Mouse (Mus musculus) mouse trophoblast stem cell (cell line): Measurements from ENCODE around the gene Atg9a.
"Not testable (repeated sequence)": the region's sequence is repeated elsewhere in the genome, so short reads cannot be mapped to it uniquely, and the experiment has no call there.

ENCODE experiments used
- in situ Hi-C, 2 experiments: fragments of 300-500 bp; cut with MseI, MboI; formaldehyde crosslinking; loops; 2 replicates in 1 of 2; 3 replicates in 1 of 2; pipeline ENCODE4 v1.15.1; 2025

Gene Atg9a

DNA sequence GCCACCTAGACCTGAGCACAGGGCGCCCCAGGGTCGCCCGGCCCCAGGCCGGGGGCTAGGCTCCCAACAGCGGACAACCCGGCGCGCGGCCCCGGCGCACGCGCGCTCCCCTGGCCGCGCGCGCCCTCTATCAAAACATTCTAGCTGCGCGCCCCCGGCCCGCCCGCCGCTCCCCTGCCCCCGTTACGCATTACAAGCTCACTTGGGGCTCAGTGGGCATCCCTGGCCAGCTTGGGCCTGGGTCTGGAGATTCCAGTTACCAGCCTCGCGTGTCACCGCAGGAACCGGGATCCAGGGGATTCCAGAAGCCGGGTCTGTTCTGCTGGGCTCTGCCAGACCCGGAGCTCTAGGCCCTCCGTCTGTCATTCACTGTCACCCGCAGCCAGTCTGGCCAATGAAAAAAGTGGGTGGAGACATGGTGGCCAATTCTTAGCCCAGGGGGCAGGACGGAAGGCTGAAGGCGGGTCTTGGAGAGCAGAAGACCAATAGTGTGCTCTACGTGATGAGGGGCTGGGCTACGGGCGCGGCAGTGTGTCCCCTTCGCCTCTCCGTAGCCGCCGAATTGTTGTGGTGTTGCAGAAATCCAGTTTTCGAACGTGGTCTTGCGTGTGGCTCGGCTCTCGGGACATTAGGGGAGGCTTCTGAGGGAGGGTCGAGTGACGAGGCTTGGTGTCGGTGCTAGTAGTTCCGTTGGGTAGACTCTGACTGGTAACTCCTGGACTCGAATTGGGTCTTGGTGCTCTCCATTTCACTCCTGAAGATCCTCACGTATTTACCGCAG, at the start of gene Atg9a, which contains the start of gene Ankzf1:
TSS of gene Atg9a (minus strand) at position 575 of the 781 bp plus-strand sequence.
TSS of gene Ankzf1 (plus strand) at position 530 of the 781 bp plus-strand sequence.
- in situ Hi-C loops, result no loop called here

DNA sequence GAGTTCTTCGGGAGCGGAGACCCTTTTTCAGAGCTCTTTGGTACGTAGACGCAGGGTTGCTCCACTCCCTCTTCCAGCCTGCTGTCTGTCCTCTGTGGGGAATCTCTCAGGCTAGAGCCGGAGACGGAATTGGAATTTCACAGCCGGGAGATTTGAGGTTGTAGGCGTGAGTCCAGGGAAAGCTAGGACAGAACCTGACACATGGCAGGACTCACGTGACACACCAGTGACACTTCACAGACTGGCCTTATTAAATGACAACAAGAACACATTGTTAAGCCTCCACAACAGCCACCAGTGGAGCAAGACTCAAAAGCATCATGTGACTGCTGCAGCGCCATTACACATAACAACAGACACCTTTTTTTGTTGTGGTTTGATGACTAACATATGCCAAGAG, 47.6 kb upstream of the Atg9a start:
- in situ Hi-C loops, result no loop called here

DNA sequence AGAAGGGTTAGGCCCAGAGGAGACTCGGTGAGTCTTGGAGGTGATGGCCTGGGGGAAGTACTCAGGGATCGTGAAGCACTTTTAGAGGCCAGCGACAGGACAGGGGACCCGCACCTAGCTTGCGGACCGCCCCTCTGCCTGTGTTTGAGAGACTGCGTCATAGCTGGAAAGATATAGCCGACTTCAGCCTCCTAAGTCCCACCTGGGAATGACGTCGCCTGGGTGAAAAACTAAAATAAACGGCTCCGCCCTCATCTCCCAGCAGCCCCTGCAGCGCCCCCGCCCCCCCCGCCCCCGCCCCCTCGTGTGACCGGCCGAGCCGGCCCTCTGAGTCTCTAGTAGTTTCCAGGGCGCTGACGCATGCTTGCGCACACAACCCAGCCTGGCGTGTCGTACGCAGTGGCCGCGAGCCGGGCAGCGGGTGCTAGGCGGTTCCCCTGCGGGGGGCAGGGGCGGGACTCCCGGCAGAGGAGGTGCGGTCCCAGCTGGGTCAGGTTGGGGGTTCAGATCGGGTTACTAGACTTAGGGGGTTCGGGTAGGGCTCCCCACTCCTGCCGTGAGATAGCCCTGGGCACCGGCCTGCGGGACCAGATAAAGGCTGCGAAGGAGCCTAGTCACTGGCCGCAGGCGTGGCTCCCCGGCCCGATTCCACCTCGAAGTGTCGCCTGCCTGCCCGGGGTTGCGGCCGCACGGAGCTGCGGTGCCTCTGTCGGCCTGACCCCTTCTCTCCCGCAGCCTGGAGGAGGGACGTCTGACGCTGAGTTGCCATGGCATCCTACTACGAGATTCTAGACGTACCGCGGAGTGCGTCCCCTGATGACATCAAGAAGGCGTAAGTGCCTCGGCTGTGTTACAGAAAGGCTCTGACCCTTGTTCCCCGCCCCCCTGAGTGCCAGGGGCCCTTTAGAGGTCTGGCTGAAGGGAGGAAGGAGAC, 44.4 kb upstream of the Atg9a start, which contains the start of gene Dnajb2:
TSS of gene Dnajb2 (plus strand) at position 290 of the 934 bp plus-strand sequence.
- in situ Hi-C loops, result no loop called here

DNA sequence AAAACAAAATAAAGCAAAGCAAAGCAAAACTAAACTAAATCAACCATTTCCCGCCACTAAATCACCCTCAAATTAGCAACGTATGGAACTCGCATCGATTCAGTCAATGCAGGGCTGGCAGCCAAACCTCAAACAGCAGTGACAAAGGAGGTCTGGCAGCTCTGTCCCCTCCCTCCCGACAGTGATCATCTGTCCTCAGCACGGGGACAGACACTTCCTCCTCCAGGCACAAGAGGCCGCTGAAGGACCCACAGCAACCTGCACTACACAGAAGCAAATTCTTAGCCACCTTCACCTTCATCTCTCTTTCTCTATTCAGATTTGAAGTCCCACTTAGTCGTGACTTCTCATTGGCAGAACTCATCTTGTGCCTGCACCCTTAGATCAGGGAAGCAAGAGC, 42.6 kb upstream of the Atg9a start:
- in situ Hi-C loops, result no loop called here

DNA sequence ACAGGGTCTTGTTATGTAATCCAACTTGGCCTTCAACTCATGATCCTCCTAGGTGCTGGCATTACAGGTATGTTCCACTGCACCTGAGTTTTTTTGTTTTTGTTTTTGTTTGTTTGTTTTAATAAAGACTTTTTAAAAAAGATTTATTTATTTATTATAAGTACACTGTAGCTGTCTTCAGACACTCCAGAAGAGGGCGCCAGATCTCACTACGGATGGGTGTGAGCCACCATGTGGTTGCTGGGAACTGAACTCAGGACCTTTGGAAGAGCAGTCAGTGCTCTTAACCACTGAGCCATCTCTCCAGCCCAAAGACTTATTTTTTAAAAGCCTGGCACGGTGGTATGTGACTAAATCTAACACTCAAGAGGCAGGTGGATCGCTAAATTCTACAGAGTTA, 40.5 kb upstream of the Atg9a start:
- in situ Hi-C loops, result not testable (repeated sequence)

DNA sequence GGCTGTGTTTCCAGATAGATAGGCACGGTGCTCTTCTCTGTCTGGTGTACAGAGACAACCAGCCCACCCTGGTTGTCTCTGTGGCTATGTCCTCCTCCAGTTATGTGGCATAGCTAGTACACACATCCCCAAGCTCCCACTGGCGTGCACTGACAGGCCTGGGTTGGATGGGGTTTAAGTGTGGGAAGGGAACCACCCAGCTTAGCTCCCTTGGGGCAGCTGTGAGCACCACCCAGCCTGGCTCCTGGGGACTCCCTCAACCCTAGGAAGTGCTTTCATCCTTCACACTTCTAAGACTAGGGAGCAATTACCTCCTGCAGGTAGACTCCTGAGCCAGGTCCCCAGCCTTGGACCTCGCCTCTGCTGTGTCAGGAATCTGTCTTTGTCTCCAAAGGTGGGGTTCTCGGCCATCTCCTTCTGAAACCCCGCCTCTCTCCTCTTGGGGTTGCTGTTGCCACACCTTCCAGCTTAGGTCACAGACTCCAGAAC, 39.7 kb upstream of the Atg9a start, which contains the start of gene A630095N17Rik:
TSS of gene A630095N17Rik (minus strand) at position 439 of the 489 bp plus-strand sequence.
- in situ Hi-C loops, result no loop called here

DNA sequence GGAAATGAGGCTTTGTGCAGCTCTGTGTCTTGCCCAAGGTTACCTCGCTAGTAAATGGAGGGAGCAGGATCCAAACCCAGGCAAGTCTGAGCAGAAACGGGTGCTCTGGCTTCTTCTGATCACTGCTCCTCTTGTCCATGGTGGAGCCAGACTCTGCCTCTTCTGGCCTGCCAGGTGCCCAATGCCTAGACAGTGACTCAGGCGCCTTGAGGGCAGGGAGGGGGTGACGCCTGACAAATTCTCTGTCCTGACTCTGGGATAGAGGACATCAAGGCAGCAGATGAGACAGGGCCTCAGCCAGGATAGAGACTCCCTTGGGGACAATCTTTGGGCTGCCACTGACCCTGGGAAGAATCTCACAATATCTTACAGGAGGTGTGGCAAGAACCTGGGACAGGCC, 39.2 kb upstream of the Atg9a start:
- in situ Hi-C loops, result no loop called here

DNA sequence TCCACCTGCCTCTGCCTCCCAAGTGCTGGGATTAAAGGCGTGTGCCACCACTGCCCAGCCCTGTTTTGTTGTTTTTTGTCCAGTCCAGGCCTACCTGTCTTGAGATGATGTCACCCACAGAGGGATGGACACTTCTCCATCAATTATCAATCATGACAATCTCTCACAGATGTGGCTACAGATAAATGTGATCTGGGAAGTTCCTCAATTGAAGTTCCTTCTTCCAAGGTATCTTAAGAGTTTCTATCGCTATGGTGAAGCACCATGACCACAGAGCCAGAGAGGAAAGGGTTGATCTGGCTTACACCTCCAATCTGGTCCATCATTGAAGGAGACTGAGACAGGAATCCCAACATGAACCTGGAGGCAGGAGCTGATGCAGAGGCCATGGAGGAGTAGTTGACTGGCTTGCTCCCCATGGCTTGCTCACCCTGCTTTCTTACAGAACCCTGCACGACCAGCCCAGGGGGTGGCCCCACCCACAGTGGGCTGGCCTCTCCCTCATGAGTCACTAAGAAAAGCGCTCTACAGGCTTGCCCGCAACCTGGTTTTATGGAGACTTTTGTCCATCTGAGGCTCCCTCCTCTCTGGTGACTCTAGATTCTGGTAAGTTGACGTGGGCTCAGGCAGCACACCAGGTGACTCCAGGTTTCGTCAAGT, 38.5 kb upstream of the Atg9a start:
- in situ Hi-C loops, result no loop called here

DNA sequence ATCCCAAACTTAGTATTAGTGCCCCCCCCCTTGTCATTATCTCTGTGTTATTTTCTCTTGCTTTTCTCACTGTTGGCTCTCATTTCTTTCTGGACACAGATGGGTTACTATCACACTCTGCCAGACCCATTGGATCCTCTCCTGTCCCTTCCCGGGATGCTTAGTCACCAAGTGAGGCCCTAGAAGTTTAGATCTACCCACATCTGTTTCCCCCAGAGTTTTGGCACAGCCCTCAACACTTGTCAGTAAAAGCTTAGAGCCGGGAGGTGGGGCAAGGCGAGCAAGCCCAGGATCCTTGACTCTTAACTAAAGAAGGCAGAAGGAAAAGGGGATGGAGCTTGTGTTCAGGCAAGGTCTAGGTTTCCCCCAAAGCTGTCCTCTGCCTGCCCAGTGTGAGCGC, 37.2 kb upstream of the Atg9a start:
- in situ Hi-C loops, result no loop called here

DNA sequence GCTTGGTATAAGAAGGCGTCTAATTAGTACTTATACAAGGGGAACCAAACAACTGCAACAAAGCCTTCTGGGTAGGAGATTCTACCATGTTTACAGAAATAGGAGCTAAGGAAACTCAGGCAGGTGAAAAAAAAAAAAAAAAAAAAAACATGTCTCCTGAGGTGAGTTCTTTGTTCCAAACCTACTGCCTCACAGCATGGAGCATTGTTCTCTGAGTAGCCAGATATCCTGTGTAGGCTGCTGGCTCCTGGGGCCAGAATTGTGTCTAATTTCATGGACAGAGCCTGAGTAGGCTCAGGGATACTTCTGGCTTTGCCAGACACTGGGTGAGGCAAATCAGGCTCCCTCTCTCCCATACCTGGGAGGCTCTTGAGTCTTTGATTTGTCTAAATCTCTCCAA, 35.7 kb upstream of the Atg9a start:
- in situ Hi-C loops, result no loop called here

DNA sequence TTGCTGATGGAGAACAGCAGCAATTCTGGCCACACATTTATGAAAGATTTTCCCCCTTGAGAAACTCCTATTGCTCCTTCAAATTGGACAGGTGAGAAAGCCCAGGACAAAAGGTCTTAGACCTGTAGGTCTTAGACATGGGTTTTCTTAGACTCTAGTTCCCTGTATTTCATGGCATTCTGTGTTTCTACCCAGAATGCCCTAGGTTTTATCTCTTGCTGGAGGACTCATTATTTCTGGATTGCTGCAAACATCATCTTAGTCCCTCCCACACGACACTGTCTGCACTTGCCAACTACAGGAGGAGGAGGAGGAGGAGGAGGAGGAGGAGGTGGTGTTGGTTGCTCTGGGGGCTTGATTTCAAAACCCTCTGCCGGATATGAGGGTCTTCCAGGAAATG, 34.1 kb upstream of the Atg9a start:
- in situ Hi-C loops, result no loop called here

DNA sequence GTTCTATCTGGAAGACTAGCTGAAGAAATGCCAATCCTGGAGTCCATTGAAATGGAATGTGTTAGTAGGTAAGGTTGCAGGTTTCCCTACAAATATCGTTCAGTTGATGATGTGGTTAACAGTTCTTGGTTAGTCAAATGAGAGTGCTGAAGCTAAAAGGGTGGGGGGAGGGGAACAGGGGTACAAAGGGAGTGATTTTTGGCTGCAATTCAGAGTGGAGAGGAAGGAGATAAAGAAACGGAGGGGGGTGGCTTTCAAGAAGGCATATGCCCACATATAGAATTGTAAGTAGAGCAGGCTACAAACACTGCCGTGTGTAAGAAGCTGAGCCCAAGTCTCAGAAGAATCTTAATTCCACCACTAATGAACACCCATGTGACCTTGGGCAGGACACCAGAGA, 33.5 kb upstream of the Atg9a start:
- in situ Hi-C loops, result no loop called here

DNA sequence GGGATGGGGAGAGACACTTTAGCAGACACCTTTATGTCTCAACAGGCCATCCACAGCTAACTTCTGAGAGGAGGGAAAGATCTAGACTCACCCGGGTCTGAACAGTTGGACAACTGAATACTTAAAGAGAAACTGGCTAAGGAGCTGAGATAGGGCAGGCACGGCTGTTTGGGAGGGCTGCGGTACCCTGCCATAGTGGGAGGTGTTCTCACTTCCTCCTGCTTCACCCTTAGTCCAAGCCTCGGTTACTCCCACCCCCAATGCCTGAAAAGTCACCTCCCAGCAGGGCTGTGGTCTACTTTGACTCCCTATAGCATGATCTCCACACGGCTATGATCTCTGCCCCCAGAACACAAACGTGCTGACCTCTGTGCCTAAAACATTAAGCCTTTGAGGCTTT, 31.5 kb upstream of the Atg9a start:
- in situ Hi-C loops, result no loop called here

DNA sequence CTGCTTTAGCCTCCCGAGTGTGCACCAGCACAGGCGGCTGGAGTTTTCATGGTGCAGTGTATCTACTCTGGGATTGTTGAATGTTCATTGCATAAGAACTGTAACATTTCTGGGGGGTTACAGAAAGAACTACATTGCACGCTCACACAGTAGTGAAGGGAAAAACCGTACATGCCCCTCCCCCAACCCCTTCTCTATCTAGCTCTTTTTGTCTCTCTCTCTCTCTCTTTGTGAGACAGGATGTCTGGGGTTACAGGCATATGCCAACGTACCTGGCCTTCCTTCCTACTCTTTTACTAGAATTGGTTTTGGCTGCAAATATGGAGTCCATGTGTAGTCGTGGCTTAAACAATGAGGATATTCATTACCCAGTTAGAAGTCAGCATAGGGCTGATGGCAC, 30.9 kb upstream of the Atg9a start:
- in situ Hi-C loops, result no loop called here

DNA sequence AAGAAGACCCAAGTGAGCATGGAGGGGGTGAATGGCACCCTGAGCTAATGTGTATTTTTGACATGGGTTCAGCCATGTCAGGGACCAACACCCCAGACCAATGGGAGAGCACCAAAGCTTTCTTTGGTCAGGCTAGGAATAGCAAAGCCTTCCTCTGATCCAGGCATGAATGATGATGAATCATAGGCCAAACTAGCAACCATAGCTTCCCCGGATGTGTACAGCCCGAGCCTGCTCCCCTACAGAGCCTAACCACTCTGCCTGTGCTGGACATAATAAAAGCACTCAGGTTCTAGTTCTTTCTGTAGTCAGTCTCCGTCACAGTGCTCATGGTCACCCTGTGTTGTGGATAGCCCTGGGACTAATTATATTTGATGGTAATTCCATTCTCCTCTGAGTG, 29.5 kb upstream of the Atg9a start:
- in situ Hi-C loops, result no loop called here

DNA sequence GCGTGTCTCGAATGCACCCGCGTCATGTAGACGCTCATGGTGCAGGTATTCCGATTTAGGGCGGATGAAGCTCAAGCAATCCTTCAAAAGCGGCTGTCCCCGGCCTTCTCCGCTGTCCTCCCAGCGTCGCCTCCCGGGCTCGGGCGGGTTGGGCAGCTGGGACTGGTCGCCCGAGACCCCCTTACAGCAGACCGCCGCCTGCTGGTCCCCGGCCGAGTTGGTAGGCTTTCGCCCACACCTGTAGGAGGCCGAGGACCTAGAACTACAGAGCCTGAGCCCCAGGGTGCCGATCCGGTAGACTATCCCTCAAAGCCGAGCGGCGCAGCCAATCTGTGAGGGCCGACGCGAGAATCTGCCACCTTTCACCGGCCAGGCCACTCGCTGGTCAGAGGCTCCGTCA, 27.5 kb upstream of the Atg9a start, which contains the start of gene Tuba4a:
TSS of gene Tuba4a (minus strand) at position 335 of the 400 bp plus-strand sequence.
- in situ Hi-C loops, result no loop called here

DNA sequence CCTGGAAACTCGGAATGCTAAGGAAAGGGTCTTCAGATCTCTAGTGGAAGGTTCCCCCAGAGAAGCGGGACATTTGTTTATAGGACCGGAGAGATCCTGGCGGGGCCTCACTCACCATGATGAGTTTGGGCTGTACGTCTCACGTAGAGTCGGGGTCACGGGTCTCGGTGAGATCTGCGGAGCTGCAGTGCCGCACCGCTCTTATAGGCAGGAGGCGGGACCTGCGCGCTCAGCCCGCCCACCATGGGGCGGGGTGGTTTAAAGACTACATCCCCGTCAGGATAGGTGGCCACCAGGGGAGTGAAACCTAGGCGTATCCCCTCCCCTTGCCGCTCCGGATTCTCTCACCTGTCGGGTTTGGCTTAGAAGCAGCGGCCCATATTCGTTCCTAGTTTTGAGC, 27.1 kb upstream of the Atg9a start:
- in situ Hi-C loops, result no loop called here

DNA sequence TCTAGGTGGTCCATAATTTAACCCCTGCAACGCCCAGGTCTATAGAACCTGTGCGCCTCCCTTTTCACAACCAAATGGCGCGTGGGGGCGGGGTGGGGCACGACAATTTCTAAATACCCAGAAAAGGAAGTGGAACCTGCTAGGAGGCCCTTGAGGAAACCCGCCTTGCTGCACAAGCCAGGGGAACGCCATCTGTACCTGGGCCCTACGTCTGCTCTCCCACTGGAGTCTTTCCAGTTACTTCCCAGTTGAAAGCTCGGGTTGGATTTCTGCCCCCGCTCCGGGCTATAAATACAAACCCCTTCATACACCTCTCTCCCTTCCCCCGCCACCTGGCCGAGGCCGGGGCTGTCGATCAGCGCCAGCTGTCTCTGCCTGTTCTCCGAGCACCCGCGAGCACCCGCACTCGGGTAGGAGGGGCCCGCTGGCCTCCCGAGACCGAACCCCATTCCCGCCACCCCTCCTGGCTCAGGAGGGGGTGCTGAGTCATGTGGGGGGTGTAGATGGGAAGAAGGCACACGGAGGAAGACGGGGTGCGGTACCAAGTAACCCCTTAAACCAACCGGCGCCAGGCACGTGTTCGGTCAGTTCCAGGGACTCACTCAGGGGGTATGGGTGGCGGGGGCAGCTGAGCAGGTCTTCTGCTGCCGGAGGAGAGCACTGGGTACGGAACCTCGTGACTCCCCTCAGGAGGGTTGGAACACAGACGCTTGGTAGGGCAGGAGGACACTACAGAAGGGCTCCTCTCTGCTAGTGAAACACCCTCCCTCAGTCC, 26.4 kb upstream of the Atg9a start:
- in situ Hi-C loops, result no loop called here

DNA sequence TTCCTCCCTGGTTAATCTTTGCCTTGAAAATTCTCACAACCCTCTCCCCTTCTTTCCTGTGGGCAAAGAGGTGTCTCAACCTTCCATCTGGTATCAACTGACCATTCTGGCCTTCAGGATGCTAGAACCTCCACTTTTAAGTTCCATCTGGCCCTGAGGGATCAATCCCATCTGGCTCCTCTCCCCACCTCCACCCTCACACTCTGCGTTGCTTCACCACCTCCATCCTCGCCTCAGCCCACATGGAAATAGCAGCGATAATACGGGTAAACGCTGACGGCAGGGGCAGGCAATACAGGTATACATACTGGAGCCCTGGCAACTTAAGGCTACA, 25.9 kb upstream of the Atg9a start:
- in situ Hi-C loops, result no loop called here

DNA sequence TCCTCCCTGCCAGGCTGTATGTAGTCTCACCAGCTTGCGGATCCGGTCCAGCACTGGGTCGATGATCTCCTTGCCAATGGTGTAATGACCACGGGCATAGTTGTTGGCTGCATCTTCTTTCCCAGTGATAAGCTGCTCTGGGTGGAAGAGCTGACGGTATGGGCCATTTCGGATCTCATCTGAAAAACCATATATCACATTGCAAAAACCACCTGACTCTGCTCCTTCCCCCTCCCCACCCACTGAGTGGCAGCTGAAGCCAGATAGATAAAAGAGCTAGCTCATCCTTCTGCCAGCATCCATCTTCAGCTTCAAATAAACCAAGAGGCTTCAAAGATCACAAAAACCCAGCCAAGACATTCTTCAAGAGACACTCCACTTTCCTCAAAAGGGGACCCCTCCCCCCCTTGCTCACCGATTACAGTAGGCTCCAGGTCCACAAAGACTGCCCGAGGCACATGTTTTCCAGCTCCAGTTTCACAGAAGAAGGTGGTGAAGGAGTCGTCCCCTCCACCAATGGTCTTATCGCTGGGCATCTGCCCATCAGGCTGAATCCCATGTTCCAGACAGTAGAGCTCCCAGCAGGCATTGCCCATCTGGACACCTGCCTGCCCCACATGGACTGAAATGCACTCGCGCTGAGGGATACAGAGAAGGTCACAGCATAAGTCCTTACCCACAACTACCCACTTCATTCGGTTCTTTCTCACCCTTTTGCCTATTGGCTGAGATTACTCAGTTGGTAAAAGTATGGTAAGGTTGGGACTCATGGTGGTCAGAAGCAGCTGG, 25.0 kb upstream of the Atg9a start:
- in situ Hi-C loops, result no loop called here
